Mouse (Mus musculus) gastrocnemius, postnatal 4 days (tissue): ENCODE measurements around the gene Cep170. TPM values are rescaled to one million over a fixed set of nuclear protein-coding genes. Genes with fewer than 3 reads are reported as not detected.

Experiments
- DNase-seq, 2 experiments: peaks; one replicate each; pipeline ENCODE4 v3.0.0; 2021 to 2022; ENCODE audit warnings: low spot score in 2 of 2, mixed read lengths in 2 of 2
- total RNA-seq, 2 experiments: library from RNA; stranded (reverse); gene quantifications; 2 replicates each; pipeline ENCODE4 v1.2.3; 2021

The Cep170 gene
- total RNA-seq, 2 experiments from 2014 or later = 59.8 to 65.1 TPM

DNA sequence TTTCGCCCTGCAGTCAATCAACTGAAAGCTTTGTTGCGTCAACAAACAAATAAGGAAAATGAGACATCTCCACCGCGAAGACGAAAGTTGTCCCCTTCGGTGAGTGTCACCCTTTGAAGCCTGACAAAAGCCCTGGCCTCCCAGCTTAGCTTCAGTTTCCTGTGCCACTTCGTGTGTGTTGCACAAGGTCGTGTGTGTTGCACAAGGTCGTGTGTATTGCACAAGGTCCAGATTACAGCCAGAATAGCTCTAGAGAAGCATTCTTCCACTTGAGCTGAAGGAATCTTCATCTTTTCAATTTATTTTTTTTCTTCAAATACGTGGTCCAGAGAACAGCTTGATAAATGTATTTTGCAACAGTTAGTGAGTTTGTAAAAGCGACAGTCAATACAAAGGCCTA, 12.3 kb upstream of the Cep170 start:
- DNase-seq = no peak

DNA sequence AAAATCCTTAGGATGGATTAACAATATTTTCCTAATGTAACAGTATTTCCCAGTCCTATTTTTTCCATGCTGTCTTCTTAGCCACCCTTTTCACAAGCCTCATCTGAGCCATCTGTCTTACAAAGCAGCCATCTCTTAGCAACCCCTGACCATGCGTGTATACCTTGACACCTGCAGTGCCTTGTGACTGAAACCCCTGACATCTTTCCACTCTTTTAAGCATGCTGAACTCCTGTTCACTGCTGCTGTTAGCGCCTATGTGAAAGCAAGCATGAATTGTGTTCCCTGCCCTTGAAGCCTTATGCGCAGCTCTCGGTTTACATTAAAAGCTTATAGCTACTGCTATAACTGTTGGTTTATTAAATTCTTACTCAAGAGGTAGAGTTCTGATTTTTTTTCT, 11.2 kb upstream of the Cep170 start:
- DNase-seq = no peak

DNA sequence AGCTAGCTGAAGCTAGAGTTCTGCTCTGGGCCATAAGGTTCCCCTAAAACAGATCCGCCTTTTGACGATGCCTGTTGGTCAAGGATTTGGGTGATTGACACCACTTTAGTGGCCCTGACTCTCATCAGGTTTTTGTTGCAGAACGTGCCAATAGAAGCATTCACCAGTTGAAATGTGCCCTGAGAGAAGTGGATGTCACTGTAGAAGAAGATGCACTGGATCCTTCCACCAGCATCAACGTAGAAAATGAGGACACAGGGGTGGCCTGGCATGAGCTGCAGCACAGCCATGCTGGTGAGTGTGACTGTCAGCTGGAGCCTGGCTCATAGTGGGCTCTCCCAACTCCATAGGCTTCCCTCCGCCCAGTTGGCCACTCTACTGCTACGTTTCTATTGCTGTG, 10.7 kb upstream of the Cep170 start:
- DNase-seq = no peak

DNA sequence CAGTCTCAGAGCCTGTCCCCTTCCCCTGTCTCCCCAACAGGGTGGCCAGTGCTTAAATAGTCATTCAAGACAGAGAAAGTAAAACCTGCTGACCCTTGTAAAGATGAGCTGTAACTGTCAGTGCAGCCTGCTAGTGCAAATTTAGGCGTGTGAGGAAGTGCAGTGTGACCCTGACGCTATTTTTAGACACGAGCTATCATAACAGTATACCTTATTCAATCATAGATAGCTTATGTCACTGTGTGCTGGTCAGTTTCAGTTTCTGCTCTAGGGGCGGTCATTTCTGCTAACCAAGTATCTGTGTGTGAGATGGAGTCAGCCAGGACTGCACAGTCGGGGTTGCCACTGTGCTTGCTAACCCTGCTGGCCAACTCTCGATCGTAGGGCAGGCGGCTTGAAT, 10.0 kb upstream of the Cep170 start:
- no peak for DNase-seq

DNA sequence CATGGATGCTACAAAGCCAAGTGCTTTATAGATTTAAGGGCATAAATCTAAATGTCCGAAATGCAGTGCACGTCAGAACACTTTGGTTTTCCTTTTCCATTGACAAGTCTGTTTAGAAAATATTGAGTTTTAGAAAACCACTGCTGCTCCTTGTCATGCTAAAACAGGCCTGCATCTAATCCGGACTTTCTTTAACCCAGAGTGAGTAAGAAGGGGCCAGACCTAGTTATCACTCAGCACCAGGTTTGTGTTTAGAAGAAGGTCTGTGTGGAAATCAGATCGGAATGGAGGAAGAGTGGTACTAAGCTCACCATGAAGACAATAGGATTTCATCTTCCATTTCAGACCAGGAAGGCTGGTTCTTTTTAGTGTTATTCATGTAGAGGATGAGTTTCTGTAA, 9.1 kb upstream of the Cep170 start:
- DNase-seq = no peak

DNA sequence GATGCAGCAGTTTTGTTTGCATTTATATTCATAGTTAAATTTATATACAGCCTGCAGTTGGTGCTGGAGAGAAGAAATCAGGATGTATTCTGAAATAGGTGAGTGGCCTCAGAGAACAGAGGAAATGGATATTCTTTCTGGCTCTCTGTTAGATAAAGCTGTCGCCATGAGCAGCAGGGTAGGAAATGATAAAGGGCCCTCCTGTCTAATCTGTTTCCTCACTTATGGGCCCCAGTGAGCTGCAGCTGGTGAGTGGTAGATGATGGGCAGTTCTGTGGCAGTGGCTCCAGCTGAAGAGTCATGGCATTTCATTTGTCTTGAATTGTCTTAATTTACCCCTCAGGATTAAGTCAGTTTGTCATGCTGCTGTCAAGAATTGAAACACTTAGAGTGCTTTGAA, 8.1 kb upstream of the Cep170 start:
- DNase-seq = no peak

DNA sequence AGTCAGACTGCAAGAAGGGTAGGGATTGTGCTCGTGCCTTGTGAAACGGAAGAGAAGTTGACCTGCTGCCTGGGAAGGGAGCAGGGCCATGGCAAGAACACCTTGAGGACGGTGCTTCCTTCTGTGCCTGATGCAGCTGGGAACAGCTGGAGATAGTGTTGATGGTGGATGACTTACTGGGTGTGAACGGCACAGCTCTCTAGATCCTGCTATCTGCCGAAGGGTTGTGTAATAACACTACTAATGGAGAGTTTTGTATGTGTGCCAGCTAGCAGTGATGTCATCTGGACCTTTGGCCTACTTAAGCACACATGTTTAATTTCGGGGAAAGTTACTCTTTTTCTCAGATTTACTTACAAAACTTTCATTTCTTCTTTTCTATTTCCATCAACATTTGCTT, 4.9 kb upstream of the Cep170 start:
- peak in 1 of 2 experiments; percentile 23 for DNase-seq

DNA sequence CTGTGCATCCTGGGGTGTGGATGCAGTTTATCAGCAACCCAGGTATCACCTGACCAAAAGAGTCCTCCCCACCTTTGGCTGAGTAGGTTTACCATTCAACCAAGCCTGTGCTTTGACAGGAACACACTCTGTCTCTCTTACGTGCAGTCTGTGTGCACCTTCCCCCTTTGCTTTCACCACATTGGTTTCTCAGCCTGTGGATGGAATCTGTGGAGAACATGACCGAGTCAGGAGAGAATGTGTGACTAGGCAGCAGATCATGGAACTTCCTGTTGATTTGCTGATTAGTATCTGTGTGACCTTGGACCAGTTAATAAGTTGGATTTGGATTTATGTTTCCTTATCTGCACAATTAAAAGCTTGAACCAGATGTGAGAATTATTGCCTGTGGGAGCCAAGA, 4.3 kb upstream of the Cep170 start:
- DNase-seq = no peak

DNA sequence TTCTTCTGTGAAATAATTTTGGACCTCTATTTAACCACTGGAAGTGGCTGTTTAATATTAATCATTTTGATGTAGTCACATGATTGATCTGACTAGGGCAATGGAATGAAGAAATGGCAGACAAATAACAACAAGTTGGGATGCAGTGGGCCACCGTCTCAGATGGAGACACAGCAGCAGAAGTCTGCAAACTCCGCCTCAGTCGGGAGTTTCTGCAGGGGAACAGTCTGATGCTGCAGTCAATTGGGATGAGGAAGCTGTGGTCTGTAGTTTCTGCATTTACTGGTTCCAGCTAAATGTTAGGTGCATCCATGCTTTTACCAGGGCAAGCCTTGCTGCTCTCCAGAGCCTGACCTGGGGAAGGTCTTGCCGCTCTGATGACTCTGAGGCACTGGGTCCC, 2.9 kb upstream of the Cep170 start:
- DNase-seq = no peak

DNA sequence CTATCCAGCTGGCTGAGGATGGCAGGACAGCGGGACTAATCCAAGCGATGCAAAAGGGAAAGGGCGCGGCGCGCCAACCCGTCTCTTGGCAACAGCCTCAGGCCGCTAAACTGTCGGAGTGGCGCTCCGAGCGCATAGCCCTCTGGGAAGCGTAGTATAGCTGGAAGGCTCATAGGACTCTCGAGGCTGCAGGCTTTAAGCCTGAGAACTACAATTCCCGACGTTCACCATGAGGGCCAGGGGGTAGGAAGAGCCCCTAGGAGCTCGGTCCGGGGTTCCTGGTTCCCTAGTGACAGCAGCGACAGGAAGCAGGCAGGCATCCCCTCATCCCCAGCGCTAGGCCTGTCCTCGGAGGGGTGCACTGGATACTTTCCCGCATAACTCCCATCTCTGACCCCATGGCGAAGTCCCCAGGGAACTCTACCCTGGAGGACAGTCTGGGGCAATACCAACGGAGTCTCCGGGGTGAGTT, 760 bp upstream of the Cep170 start, which contains the start of gene Sdccag8:
Gene Sdccag8 (plus strand): TSS at position 70 of the 472 bp plus-strand sequence.
- DNase-seq = peak; percentile 85 to 95

DNA sequence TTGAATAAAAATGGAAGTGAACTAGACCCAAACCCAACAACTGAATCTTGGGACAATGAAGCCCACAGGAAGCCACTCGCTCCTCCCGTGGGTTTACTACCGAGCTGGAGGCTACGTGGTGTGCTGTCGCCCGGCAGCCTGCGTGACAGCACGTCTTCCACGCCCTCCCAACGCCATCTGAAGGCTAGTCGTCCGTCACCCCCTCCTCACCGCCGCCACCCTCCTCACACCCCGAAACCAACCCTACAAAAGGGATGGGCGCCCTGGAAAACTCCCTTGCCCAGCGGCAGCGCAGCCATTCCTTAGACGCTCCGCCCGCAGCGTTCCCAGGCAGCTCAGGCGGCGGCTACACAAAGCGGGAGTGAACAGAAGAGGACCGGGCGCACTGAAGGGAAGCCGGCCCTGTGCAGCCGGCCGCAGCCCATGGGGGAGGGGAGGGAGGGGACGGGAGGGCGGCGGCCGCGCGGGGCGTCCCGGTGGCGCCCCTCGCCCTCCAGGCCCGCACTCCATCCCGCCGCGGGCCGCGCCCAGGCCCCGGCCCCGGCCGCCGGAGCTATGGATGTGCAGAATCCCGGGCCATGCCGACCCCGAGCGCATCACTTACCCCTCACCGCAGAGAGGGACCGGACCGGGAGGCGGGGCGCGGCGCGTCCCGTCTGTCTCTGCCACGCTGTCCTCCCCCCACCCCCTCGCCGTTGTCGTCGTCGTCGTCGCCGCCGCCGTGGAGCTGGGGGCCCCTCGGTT, 403 bp downstream of the Cep170 start:
- DNase-seq = peak; percentile 56 to 69

DNA sequence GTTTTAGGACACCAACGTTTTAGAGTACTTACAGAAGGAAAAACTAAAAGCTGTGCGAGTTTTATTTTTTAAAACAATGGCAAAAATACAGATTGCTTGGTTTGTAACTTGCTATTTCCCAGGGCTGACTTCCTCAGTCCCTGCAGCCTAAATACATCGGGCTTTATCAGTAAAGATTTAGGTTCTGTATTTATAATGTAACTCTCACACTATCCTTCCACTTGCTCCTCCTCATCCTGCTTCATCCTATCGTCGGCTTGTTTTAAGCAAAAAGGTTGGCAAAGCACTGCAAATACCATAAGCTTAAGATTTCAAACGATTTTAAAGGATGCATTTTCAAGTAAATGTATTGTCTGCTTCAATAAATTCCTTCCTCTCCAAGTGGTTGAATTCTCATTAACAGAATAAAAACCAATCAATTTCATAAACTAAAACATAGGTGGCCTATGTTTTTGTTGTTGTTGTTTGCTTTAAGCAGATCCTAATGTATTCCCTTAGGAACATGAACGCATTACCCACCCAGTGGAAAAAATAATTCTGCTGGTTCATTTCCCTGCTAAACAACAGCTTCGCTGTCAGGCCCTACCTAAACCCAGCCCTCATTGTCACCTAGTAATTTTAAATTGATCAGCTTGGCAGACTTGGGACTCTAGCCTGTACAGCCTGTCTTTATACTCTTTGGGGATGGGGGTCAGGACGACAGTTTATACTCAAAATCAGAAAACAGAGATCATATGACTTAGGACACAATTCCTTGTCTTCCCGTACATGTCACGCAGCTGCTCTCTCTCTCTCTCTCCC, 1.2 kb downstream of the Cep170 start:
- no peak for DNase-seq

DNA sequence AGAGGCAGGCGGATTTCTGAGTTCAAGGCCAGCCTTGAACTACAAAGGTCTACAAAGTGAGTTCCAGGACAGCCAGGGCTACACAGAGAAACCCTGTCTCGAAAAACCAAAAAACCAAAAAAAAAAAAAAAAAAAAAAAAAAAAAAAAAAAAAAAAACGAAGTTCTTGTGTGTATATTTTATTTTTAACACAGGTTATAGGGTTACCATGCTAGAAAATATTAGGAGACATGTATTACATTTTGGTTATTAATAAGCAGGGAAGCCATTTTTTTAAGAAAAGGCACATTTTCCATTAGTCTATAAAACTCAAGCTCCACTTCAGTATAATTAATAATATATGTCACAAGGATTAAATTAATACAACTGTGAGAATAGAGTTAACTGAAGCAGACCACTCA, 2.0 kb downstream of the Cep170 start:
- no peak for DNase-seq

DNA sequence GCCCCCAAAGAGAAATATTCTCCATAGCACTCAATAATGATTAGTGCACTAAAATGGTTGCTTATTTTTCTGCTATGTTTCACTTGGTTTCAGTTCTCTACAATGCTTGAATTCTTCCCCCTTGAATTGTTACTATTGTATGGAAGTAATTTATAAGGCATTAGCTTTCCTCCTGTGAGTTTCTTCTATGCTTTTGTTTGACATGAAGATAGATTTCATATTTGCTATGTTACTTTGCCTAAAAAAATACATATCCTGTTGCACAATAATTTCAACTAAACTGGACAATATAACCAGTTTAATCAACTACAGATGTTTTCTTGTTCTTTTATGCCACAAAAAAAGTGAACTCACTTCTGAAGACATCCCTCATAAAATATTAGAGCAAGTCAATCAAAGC, 3.7 kb downstream of the Cep170 start:
- DNase-seq = no peak

DNA sequence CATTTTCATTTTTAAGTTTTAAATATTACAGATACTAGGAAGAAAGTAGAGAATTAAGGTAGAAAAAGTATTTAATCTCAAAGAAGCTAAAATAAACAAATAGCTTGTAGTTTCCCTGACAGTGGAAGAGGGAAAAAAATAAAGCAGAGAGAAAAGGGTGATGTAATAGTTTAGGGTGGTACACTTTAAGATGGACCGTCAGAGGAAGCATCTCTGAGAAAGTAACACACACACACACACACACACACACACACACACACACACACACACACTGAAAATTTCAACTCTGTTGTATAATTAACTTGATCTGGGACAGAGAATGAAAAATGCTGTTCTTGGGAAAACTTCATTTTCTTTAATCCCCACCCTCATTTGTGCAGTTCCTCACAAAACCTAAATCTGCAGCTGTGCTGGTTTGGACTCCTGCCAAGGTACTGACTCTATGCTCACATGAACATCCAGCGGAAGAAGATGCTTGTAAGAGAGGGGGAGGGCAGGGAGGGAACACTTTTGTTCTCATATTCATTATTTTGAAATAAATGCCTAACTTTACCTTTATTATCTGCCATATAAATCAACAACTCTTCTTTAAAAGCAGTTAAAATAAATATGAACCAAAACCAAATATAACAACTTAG, 13.0 kb downstream of the Cep170 start:
- DNase-seq = peak; percentile 52 to 77

DNA sequence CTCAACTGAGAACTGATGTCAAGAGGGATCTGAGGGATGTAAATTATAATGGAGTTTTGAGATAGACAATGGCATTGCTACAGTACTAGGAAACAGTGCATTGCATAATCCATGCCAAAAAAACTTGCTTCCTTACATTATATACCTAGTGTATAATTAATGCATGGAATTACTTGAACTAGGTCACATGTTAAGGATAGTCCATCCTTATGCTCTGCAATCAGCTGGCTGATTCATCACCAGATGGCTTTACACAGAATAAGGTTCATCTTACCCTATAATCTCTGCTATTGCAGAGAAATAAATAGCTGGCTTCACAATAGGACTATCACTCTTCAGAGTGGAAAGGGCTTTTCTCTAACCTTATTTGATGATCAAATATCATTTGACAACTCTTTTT, 15.2 kb downstream of the Cep170 start:
- DNase-seq = no peak

DNA sequence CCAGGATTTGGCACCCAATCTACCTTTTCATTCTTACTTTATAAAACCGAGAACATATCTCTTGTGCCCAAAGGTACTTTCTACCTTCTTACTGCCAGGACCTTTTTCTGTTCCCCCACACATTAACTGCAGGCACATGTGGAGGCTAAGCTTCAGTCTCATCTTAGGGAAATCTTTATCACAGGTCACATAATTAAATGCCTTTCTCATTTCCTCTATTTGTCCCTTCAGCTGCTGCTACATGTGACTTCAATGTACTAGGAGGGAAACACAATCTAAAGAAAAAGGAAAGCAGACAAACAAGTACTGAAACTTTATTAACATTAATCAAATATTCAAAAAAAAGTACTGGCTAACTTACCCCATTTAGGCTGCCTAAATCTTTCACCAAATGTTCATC, 21.7 kb downstream of the Cep170 start:
- DNase-seq = no peak

DNA sequence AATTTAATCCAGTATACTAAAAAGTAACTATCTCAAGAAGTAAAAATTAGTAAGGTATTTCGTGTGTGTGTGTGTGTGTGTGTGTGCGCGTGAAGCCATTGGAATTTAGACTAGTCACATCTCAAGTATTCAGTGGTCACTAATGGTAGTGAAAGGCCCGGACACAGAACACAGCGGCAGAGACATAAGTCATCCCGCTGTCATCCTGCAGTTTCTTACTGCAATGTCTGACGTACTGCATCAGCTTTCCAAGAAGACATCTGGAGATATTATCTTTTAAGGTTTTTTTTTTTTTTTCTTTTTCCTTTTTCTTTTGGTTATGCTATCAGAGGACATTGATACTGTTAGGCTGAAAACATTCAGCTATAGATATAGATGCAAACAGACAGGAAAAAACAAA, 24.5 kb downstream of the Cep170 start:
- DNase-seq = no peak

DNA sequence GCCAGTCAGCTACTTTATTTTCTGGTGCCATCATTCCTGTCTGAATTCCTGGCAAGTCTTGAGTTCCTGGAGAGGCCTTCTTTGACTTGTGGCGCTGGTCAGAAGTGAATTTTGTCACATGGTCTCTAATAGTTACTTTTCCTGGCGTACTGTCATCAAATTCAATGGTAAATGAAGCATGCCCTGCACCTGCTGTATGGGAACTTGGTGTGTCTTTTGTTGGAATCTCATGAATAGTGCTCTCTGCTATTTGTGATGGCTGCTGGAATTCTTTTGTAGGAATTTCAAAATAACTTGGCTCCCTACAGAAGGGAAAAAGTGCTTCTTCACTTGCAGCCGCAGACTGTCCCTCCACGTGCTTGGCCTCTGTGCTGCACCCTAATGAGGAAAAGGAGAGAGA, 39.3 kb downstream of the Cep170 start:
- no peak for DNase-seq

DNA sequence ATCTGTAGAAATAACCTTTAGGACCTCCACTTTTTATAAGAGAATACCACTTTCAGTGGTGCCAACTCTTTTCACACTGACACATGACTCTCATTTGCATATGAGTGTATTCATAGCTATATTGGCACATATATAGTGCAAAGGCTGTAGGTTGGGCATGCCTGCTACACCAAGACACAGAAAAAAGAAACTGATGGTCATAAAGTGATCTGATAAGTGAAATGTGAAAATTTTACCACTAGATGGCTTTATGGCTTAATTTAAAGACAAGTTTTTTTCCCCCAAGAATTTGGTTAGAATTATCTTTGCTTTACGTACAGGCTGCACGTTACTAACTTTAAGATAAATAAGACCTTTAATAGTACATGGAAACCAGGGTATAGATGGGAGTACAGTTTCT, 51.6 kb downstream of the Cep170 start:
- DNase-seq = no peak

DNA sequence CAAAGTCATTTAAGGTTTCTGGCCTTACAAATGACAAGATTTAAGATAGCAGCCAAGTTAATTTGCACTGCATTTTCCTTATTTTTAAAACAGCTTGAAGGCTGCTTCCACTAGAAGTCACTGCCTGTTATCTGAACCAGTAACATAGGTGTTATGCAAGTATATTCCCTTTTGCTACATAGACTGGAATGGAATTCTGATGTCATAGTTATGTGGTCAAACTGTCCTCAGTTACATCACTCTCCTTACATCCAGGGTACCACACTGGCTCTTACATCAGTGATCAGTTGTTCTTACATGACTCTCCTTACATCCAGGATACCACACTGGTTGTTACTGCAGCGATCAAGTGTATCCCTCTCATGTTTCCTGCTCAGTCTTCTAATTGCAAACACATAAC, 53.2 kb downstream of the Cep170 start:
- no peak for DNase-seq

DNA sequence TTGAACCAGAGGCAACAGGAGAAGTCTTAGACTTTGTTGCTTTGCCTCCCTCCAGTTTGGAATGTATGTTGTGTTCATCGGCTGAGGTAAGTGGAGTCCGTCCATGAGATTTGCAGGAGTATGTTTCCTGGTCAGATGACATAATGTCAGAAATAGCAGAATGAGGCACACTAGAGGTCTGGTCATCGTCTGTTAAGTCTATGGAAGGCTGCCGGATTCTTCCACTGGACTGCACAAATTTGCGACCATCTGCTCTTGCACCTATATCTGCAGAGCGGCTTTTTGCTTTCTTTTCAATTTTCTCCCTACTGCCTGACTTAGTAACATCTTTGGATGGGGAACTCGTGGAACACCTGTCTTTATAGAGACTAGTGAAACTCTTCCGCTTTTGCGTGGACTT, 58.3 kb downstream of the Cep170 start:
- DNase-seq = no peak
